Mouse (Mus musculus) CH12.LX (cell line): ENCODE data around the gene Eme2. TPM values are rescaled to one million over a fixed set of nuclear protein-coding genes. Genes with fewer than 3 reads are reported as not detected.

Experiments
- DNase-seq: peaks from one replicate; pipeline ENCODE4 v3.0.0-alpha.2; 2013; ENCODE audit errors: extremely low read depth
- H3K27ac ChIP-seq: 2 replicates; pipeline ENCODE4 v1.5.1; 2012; ENCODE audit warnings: low read depth, mild to moderate bottlenecking, control low read depth, moderate library complexity; ENCODE audit not compliant: insufficient read depth
- H3K27me3 ChIP-seq: replicated peaks from 2 replicates; pipeline ENCODE3; 2012; ENCODE audit warnings: inconsistent platforms
- H3K36me3 ChIP-seq, 2 experiments: replicated peaks in 1 of 2; 2 replicates each; pipeline versions ENCODE3 to v1.6.1; 2012; ENCODE audit warnings: inconsistent platforms in 1 of 2, low read length in 1 of 2, mild to moderate bottlenecking in 1 of 2, mixed read lengths in 1 of 2, moderate library complexity in 1 of 2; ENCODE audit not compliant: control insufficient read depth in 1 of 2, insufficient read depth in 1 of 2
- H3K4me1 ChIP-seq, 2 experiments: 2 replicates each; pipeline ENCODE4 v1.6.1; 2012; ENCODE audit warnings: inconsistent platforms in 1 of 2, moderate library complexity in 1 of 2; ENCODE audit not compliant: insufficient read depth in 2 of 2, control insufficient read depth in 1 of 2
- H3K4me2 ChIP-seq: 2 replicates; pipeline ENCODE4 v1.6.1; 2012; ENCODE audit warnings: low read depth, mild to moderate bottlenecking, control low read depth; ENCODE audit not compliant: poor library complexity, insufficient read depth, severe bottlenecking
- H3K4me3 ChIP-seq, 3 experiments: fragments of 150-350 bp in 1 of 3; sonication (generic) in 1 of 3; replicated peaks in 1 of 3; 2 replicates each; pipeline versions ENCODE3 to v1.5.1; 2011 to 2012; ENCODE audit warnings: low read depth in 2 of 3, low read length in 2 of 3, mild to moderate bottlenecking in 2 of 3, moderate library complexity in 2 of 3, control low read depth in 1 of 3, improper control_type of control experiment in 1 of 3, inconsistent platforms in 1 of 3, mixed read lengths in 1 of 3; ENCODE audit not compliant: poor library complexity in 1 of 3
- H3K79me2 ChIP-seq: replicated peaks from 2 replicates; pipeline ENCODE4 v1.6.1; 2012; ENCODE audit warnings: mild to moderate bottlenecking, moderate library complexity; ENCODE audit not compliant: control insufficient read depth, poor library complexity, insufficient read depth, severe bottlenecking; ENCODE audit errors: extremely low read depth
- H3K9ac ChIP-seq: 2 replicates; pipeline ENCODE4 v1.6.1; 2012; ENCODE audit warnings: low read depth, mild to moderate bottlenecking, control low read depth, moderate library complexity; ENCODE audit not compliant: insufficient read depth
- H3K9me3 ChIP-seq: replicated peaks from 2 replicates; pipeline ENCODE3; 2012; ENCODE audit warnings: low read length, inconsistent platforms, mixed read lengths
- BHLHE40 ChIP-seq: IDR thresholded peaks from 2 replicates; pipeline ENCODE4 v1.6.1; 2011; ENCODE audit warnings: mild to moderate bottlenecking, low read depth, low read length, improper control_type of control experiment
- CHD1 ChIP-seq: IDR thresholded peaks from 2 replicates; pipeline ENCODE4 v1.6.1; 2012; ENCODE audit warnings: low read depth, low read length, improper control_type of control experiment, inconsistent platforms
- CHD2 ChIP-seq: IDR thresholded peaks from 2 replicates; pipeline ENCODE4 v1.6.1; 2011; ENCODE audit warnings: low read length, improper control_type of control experiment
- CTCF ChIP-seq, 2 experiments: IDR thresholded peaks in 1 of 2; conservative IDR thresholded peaks in 1 of 2; 2 replicates each; pipeline ENCODE4 v1.5.1; 2011 to 2012; ENCODE audit warnings: low read depth in 2 of 2, low read length in 2 of 2, improper control_type of control experiment in 1 of 2, inconsistent platforms in 1 of 2, mild to moderate bottlenecking in 1 of 2, moderate library complexity in 1 of 2
- E2F4 ChIP-seq: IDR thresholded peaks from 2 replicates; pipeline ENCODE4 v1.6.1; 2011; ENCODE audit warnings: low read depth, low read length, improper control_type of control experiment; ENCODE audit not compliant: insufficient replicate concordance
- ELF1 ChIP-seq: IDR thresholded peaks from 2 replicates; pipeline ENCODE4 v1.6.1; 2014; ENCODE audit warnings: low read depth, mild to moderate bottlenecking, inconsistent platforms, low read length, improper control_type of control experiment
- EP300 ChIP-seq: IDR thresholded peaks from 2 replicates; pipeline ENCODE4 v1.6.1; 2011; ENCODE audit warnings: low read length, improper control_type of control experiment
- ETS1 ChIP-seq: conservative IDR thresholded peaks from 2 replicates; pipeline ENCODE4 v1.6.1; 2012; ENCODE audit warnings: low read depth, mild to moderate bottlenecking, inconsistent platforms, low read length, improper control_type of control experiment, moderate library complexity
- GABPA ChIP-seq: IDR thresholded peaks from 2 replicates; pipeline ENCODE4 v1.6.1; 2012; ENCODE audit warnings: low read depth, low read length, improper control_type of control experiment, inconsistent platforms; ENCODE audit not compliant: insufficient replicate concordance
- HCFC1 ChIP-seq: IDR thresholded peaks from 2 replicates; pipeline ENCODE4 v1.6.1; 2012; ENCODE audit warnings: low read depth, mild to moderate bottlenecking, inconsistent platforms, low read length, improper control_type of control experiment
- IRF4 ChIP-seq: IDR thresholded peaks from 2 replicates; pipeline ENCODE4 v1.6.1; 2014; ENCODE audit warnings: low read depth, mild to moderate bottlenecking, inconsistent platforms, low read length, improper control_type of control experiment
- JUN ChIP-seq: IDR thresholded peaks from 2 replicates; pipeline ENCODE4 v1.6.1; 2011; ENCODE audit warnings: low read depth, mild to moderate bottlenecking, low read length, improper control_type of control experiment, moderate library complexity; ENCODE audit not compliant: insufficient read depth
- JUND ChIP-seq: conservative IDR thresholded peaks from 2 replicates; pipeline ENCODE4 v1.6.1; 2011; ENCODE audit warnings: low read depth, low read length, improper control_type of control experiment
- KAT2A ChIP-seq: IDR thresholded peaks from 2 replicates; pipeline ENCODE4 v1.6.1; 2012; ENCODE audit warnings: low read length, improper control_type of control experiment, inconsistent platforms; ENCODE audit not compliant: insufficient replicate concordance
- MAFK ChIP-seq: IDR thresholded peaks from 2 replicates; pipeline ENCODE4 v1.6.1; 2011; ENCODE audit warnings: low read length, improper control_type of control experiment; ENCODE audit not compliant: insufficient replicate concordance
- MAX ChIP-seq: IDR thresholded peaks from 2 replicates; pipeline ENCODE4 v1.6.1; 2011; ENCODE audit warnings: low read length, improper control_type of control experiment
- MAZ ChIP-seq: IDR thresholded peaks from 2 replicates; pipeline ENCODE4 v1.6.1; 2012; ENCODE audit warnings: low read depth, mild to moderate bottlenecking, inconsistent platforms, low read length, improper control_type of control experiment, moderate library complexity
- MEF2A ChIP-seq: IDR thresholded peaks from 2 replicates; pipeline ENCODE4 v1.6.1; 2014; ENCODE audit warnings: low read depth, mild to moderate bottlenecking, inconsistent platforms, low read length, improper control_type of control experiment, borderline replicate concordance
- MXI1 ChIP-seq: IDR thresholded peaks from 2 replicates; pipeline ENCODE4 v1.6.1; 2011; ENCODE audit warnings: mild to moderate bottlenecking, low read depth, low read length, improper control_type of control experiment
- MYC ChIP-seq: IDR thresholded peaks from 2 replicates; pipeline ENCODE4 v1.6.1; 2011; ENCODE audit warnings: low read depth, mild to moderate bottlenecking, improper control_type of control experiment, low read length
- NELFE ChIP-seq: IDR thresholded peaks from 2 replicates; pipeline ENCODE4 v1.6.1; 2011; ENCODE audit warnings: low read depth, low read length, improper control_type of control experiment
- NRF1 ChIP-seq: IDR thresholded peaks from 2 replicates; pipeline ENCODE4 v1.6.1; 2014; ENCODE audit warnings: low read depth, mild to moderate bottlenecking, inconsistent platforms, low read length, improper control_type of control experiment, moderate library complexity
- PAX5 ChIP-seq: IDR thresholded peaks from 2 replicates; pipeline ENCODE4 v1.6.1; 2012; ENCODE audit warnings: low read length, inconsistent platforms, mixed read lengths
- POLR2A ChIP-seq: IDR thresholded peaks from 2 replicates; pipeline ENCODE4 v1.6.1; 2011; ENCODE audit warnings: low read depth, mild to moderate bottlenecking, improper control_type of control experiment, low read length
- POLR2AphosphoS2 ChIP-seq: IDR thresholded peaks from 2 replicates; pipeline ENCODE4 v1.6.1; 2011; ENCODE audit warnings: low read depth, low read length, improper control_type of control experiment
- RAD21 ChIP-seq: IDR thresholded peaks from 2 replicates; pipeline ENCODE4 v1.6.1; 2011; ENCODE audit warnings: low read depth, mild to moderate bottlenecking, low read length, improper control_type of control experiment, moderate library complexity
- RCOR1 ChIP-seq: conservative IDR thresholded peaks from 2 replicates; pipeline ENCODE4 v1.6.1; 2012; ENCODE audit warnings: low read depth, mild to moderate bottlenecking, inconsistent platforms, low read length, improper control_type of control experiment
- SIN3A ChIP-seq: IDR thresholded peaks from 2 replicates; pipeline ENCODE4 v1.6.1; 2012; ENCODE audit warnings: low read length, improper control_type of control experiment, inconsistent platforms
- SMC3 ChIP-seq: IDR thresholded peaks from 2 replicates; pipeline ENCODE4 v1.6.1; 2011; ENCODE audit warnings: low read depth, low read length, improper control_type of control experiment
- TBP ChIP-seq: conservative IDR thresholded peaks from 2 replicates; pipeline ENCODE4 v1.6.1; 2011; ENCODE audit warnings: low read depth, low read length, improper control_type of control experiment
- TCF12 ChIP-seq: IDR thresholded peaks from 2 replicates; pipeline ENCODE4 v1.6.1; 2014; ENCODE audit warnings: low read depth, mild to moderate bottlenecking, inconsistent platforms, low read length, improper control_type of control experiment
- UBTF ChIP-seq: IDR thresholded peaks from 2 replicates; pipeline ENCODE4 v1.6.1; 2012; ENCODE audit warnings: low read depth, mild to moderate bottlenecking, inconsistent platforms, low read length, improper control_type of control experiment, moderate library complexity
- USF1 ChIP-seq: IDR thresholded peaks from 2 replicates; pipeline ENCODE4 v1.6.1; 2014; ENCODE audit warnings: low read depth, mild to moderate bottlenecking, inconsistent platforms, low read length, improper control_type of control experiment
- USF2 ChIP-seq: conservative IDR thresholded peaks from 2 replicates; pipeline ENCODE4 v1.6.1; 2011; ENCODE audit warnings: low read depth, low read length, improper control_type of control experiment
- ZC3H11A ChIP-seq: IDR thresholded peaks from 2 replicates; pipeline ENCODE4 v1.6.1; 2012; ENCODE audit warnings: low read depth, mild to moderate bottlenecking, inconsistent platforms, low read length, improper control_type of control experiment
- ZKSCAN1 ChIP-seq: IDR thresholded peaks from 2 replicates; pipeline ENCODE4 v1.6.1; 2012; ENCODE audit warnings: low read depth, inconsistent platforms, low read length, improper control_type of control experiment, borderline replicate concordance
- ZMIZ1 ChIP-seq: IDR thresholded peaks from 2 replicates; pipeline ENCODE4 v1.6.1; 2012; ENCODE audit warnings: low read depth, mild to moderate bottlenecking, inconsistent platforms, low read length, improper control_type of control experiment
- ZNF384 ChIP-seq: IDR thresholded peaks from 2 replicates; pipeline ENCODE4 v1.6.1; 2012; ENCODE audit warnings: low read depth, low read length, improper control_type of control experiment, inconsistent platforms
- dilution Hi-C: fragments of 300-500 bp; cut with MboI; formaldehyde crosslinking; loops from 2 replicates; pipeline ENCODE4 v1.14.3; 2020; ENCODE audit warnings: low sequenced_read_pairs; ENCODE audit not compliant: extremely low pct_unique_long_range_greater_than_20kb, extremely low pct_ligation_motif_present
- in situ Hi-C: fragments of 300-500 bp; cut with MboI; formaldehyde crosslinking; loops from 3 replicates; pipeline ENCODE4 v1.14.3; 2019; ENCODE audit warnings: low sequenced_read_pairs, low pct_ligation_motif_present, low pct_unique_long_range_greater_than_20kb, mixed read lengths
- polyA plus RNA-seq: library from polyadenylated mRNA; unstranded; fragments of >175 nt; gene quantifications from 2 replicates; pipeline ENCODE4 v1.2.1, GENCODE M21; 2012; ENCODE audit warnings: low read depth; ENCODE audit not compliant: insufficient read length
- total RNA-seq, 2 experiments: library from RNA; depleted of rRNA; stranded (reverse); fragments of 300-350 nt in 1 of 2; fragments of >200 nt in 1 of 2; gene quantifications; 2 replicates each; pipeline ENCODE4 v1.2.3; 2012 to 2014

Eme2 gene
- total and polyA plus RNA-seq, 3 experiments, result 12.7 to 19.7 (median 16.9) TPM

- dilution Hi-C loops, result no loop called here
- Histone ChIP-seq H3K27ac (peak within 1 kb of the TSS; percentile 62), H3K9ac (peak within 1 kb of the TSS; percentile 60), H3K4me3 (peak within 1 kb of the TSS; percentile 74 to 83 (median 75)), H3K9me3 (no peaks in the 10 kb centered on the region), H3K36me3 (peaks cover 11 to 20% of the 10 kb centered on the region in 2 experiments), H3K4me1 (peaks cover under 1 to 24% of the 10 kb centered on the region in 2 experiments; a peak in 3 of 4 replicates), H3K27me3 (peaks cover 10% of the 10 kb centered on the region)
- in situ Hi-C loops, result loop anchor here (5.0 kb wide), 1 partner anchor 37 kb away; the partner anchor contains the start of genes Nubp2 and Spsb3
- peak; percentile 99 for DNase-seq
- TF ChIP-seq POLR2A (peak; percentile 87), RAD21 (no peak), MAX (no peak; the same call in 1 of the 2 replicates), RCOR1 (no peak), ETS1 (no peak), JUN (no peak), SMC3 (no peak), NELFE (peak; percentile 66), ZMIZ1 (peak; percentile 77; the same call in 1 of the 2 replicates), ELF1 (no peak; the same call in 1 of the 2 replicates), MAZ (peak; percentile 79; the same call in 1 of the 2 replicates), MEF2A (no peak), KAT2A (peak; percentile 49; the same call in 1 of the 2 replicates), ZC3H11A (no peak), CHD1 (no peak), ZNF384 (no peak), MYC (no peak), ZKSCAN1 (no peak), GABPA (no peak), NRF1 (peak; percentile 40; the same call in 1 of the 2 replicates), PAX5 (no peak), MAFK (no peak), CTCF (conservative IDR thresholded peaks at IDR 0.05 in 1 of 2, IDR thresholded peaks at IDR 0.05 in 1 of 2; ENCODE audit: low read depth in 2 of 2, low read length in 2 of 2) (no peak), JUND (no peak), USF1 (peak; percentile 93), UBTF (peak; percentile 49; the same call in 1 of the 2 replicates), E2F4 (no peak), BHLHE40 (peak; percentile 81), TCF12 (peak; percentile 38), HCFC1 (peak; percentile 81), TBP (no peak; the same call in 1 of the 2 replicates), MXI1 (peak; percentile 63), USF2 (peak; percentile 87), IRF4 (peak; percentile 25; the same call in 1 of the 2 replicates), EP300 (no peak), SIN3A (no peak), CHD2 (no peak), POLR2AphosphoS2 (peak; percentile 53; the same call in 1 of the 2 replicates)
- TF ChIP-seq, all 38 proteins: peak for 15
- H3K79me2 ChIP-seq, result no peaks in the 10 kb centered on the region
- H3K4me2 ChIP-seq, result peak within 1 kb of the TSS; percentile 59
Observed at GRCm38 (mm10) chr17:24850065-24850772, 44.7 kb downstream of the Eme2 start, which contains the start of gene Fahd1. Fahd1 (minus strand) TSS chr17:24850364.
